Mouse (Mus musculus): Measurements from ENCODE around the gene Rabl2. TPM values are rescaled to one million over a fixed set of nuclear protein-coding genes. Genes with fewer than 3 reads are reported as not detected.

The Rabl2 gene
- 13.2 and 16.2 TPM in 2 replicates for total RNA-seq (2021)
- long read RNA-seq, transcript Rabl2-201 (9 exons, 1,640 nt): major isoform, 10 of 14 reads
- long read RNA-seq, partial matches to known transcripts: 1 of 14 reads
- long read RNA-seq, other reads (novel, unspliced or antisense): 2 of 14 reads

DNA sequence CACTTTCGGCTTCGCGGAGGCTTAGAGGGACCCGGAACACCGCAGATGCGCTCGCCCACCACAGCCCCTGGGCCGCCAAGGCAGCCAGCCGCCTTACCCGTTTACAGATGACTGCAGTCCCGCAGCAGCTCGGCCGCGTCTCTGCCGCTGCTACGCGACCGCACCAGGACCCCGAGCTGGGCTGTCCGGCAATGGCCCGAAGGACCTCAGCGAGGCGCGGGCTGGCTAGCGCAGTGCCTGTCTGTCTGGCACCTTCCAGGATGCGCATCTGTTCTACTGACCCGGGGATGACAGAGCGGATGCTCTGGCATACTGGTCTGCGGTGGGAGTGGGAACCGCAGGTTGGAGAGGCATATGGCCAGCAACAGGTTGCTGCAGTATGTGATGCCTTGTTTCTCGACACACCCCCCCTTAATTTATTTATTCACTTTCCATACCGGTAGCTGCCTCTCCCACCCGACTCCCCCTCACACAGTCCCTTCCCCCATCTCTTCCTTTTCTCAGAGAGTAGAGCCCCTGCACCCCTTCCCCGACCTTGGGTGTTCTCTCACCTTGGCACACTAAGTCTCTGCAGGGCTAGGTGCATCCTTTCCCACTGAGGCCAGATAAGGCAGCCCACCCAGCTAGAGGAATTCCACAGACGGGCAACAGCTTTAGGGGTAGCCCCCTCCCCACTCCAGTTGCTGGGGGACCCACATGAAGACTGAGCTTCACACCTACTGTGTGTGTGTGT is at the start of gene Rabl2:
Rabl2 (minus strand) TSS at position 201 of the 733 bp plus-strand sequence.
- peak; percentile 90 for DNase-seq

DNA sequence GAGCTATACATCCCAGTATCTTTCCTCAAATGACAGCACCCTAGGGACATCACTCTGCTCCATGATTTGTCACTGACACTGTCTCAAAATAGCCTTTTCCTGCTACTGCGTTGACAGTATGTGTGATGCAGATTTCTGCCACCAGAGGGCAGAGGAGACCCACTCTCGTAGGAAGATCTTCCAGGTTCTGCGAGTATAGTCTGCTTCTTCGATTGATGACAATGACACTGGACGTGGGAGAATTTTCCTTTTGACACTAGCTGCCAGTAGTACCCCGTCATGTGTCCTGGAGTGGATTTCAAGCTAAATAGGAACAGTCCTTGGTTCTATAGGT is 31.9 kb upstream of the Rabl2 start:
- DNase-seq: peak; percentile 61

DNA sequence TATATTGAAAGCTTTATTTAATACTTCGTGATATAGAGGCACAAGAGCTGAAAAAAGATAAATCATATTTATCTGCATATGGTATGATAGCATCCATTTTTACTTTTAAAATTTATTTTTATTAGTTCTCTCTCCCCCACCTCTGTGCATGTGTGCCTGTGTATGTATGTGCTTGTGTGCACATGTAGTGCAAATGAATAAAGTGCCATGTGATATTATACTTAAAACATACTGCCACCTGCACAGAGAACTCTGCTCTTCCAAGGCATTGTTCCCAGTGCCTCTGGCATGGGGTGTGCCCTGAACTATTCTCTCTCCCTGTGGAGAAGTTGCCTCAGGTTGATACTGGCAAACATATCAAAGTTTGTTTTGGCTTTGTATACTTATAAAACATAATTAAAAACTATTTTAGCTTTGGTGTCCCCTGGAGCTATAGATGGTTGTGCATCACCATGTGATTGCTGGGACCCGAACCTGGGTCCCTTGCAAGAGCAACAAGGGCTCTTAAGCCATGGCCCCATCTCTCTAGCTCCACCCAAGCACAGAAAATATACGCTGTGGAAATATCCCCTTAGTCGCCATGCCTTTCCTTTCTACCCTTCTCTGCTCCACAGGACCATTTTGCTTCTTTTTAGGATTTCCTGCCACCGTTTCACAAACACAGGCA is 31.4 kb upstream of the Rabl2 start:
- no peak for DNase-seq

DNA sequence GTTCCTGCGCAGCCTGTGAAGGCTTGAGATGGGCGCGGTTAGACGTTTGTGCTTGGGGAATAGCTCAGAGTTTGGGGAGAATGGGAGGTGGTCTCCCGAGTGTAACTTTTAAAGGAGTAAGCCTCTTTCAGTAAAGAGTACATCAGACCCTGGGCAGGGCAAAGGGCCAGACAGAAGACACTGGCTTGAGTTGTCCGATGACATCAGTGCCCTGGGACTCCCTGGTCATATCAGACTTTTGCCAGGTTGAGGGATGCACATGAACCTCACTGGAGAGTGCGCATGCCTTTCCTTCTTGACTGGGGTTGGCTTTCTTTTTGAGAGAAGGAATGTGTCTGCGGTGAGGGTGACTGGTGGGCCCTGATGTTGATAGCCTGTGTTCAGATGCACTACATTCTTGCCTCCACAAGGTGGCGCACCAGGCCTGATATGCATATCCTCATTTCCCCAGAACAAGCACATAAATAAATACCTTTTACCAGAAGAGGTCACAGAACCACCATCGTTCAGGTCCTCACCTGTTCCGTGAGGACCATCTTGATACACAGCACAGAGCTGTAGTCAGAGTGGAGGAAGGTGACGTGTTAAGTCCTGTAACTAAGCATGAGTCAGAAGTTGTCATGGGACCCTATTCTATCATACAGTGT is 30.7 kb upstream of the Rabl2 start:
- peak; percentile 15 for DNase-seq

DNA sequence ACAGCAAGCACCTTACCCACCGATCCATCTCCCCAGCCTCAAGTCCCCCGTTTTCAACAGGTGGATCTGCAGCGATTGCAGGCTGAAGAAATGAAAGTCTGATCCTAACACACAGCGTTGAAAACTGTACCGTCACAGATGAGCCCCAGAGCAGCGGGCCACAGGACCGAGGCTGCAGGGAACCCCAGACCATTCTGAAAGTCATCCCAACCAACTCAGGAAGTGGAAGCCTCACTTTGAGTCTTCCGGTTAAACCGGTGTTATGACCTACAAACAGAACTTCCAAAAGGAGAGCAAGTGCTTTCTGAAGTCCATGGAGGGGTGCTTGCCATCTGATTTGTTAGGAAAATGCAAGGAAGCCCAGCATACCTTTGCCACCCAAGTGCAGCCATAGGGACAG is 16.2 kb upstream of the Rabl2 start:
- DNase-seq: no peak

DNA sequence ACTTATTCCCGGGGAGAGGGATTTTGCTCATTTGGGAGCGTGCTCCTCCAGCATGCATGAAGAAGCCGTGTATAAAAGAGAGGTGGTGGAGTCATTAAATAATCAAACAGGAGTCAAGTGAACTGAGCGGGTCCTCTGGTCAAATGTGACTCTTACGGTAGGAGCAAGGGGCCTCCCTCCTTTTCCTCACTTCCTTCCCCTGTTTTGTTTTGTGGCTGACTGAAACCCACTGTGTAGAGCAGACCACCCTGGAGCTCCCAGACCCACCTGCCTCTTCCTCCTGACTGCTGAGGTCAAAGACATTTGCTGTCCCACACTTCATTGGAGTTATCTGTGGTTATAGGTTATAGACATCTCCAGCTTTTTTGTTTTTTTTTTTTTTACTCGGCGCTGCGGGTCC is 15.8 kb upstream of the Rabl2 start:
- no peak for DNase-seq

DNA sequence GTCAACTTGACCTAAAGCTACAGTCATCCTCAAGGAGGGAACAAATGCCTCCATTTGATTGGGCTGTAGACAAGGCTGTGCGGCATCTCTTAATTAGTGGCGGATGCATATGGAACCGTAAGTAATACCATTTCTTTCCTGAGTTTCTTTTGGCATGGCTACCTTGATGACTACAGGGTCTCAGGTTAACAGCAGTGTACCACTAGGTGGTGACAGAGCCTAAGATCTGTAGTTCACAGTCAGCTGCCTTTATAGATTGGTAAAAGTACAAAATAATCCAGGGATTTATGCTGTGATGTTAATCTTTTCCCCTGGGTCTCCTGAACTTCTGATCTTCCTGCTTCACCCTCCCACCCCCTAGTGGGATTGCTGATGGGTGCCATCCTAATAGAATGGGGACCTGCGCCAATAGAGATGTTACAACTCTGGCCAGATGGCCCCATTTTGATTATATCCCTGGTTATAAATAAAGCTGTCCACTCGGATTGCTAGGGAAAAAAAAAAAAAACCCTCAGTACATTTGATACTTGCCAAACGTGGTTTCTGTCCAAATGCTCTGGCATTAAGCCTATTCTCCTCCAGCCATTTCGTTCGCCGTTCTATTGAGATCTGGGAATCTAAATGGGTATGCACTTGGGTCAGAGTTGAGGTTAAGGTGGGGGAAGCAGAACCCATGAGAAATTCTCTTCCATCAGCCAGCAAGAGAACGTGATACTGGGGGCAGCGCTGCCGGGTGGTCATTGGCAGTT is 14.3 kb upstream of the Rabl2 start:
- DNase-seq: no peak

DNA sequence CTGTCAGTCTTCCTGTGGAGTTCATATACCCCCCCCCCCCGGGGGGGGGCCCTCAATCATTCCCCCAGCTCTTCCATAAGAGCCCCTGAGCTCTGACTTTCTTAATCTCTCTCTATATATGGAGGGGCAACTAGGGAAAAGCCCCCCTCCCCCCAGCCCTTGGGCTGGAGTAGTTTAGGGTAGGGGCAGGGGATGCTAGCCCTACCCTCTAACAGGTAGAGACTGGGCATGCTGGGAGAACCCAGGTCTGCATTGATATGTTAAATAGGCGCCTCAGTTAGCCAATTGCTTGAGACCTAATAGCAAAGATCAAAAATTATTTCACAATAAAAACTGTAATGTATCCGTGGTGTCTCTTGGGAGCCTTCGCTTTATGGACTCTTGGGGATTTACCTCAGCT is 825 bp upstream of the Rabl2 start:
- no peak for DNase-seq

DNA sequence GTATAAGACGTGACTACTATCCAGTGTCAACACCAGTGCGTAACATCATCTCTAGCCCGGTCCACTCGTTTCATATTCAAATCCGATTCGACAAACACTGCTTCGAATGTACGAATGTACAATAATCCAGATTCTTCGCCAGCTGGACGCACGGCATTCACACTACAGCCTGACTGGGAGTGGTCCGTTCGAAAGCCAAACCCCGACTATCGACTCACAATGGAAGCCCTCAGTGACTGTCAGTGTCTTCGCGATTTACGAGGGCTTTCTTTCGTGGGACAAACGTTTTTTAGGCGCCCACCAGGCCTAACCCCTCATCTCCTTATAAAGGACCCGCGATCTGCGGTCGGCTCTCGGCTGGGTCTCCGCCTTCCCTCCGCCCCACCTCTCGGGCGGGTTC is 406 bp downstream of the Rabl2 start:
- no peak for DNase-seq

DNA sequence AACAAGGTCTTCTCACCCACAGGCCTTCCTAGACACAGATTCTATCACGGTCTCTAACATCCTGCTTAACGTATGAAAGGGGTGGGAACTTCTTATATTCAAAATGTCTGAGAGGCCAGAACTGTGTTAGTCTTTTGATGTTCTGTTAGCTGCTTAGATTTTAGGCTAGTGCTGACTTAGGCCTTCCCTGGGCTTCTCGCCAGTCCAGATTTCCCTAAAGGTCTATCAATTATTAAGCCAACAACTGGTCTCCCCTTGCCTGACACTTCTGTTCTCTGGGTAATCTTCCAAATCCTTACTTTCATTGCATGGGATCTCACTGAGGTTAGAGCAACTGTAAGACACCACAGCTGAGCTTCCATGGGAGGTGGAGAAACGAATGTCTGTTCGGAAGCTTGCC is 2.6 kb downstream of the Rabl2 start:
- no peak for DNase-seq

DNA sequence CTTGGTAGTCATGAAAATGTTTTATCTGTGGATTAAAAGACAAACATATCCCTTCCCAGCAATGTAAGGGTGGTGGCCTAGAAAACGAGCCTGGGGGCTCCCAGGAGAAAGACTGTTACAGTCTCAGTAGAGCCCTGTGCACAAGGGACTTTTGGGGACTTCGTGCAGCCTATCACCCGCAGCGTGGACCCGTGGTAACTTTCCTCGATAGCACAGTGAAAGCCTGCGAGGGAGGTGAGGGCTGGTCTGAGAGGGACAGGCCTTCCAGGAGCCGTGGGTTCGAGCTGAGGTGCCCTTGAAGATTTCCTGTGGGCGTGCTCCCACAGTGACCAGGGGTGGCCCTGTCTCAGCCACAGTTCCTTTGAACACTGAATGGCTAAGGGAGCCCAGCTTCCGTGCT is 6.1 kb downstream of the Rabl2 start:
- DNase-seq: no peak

DNA sequence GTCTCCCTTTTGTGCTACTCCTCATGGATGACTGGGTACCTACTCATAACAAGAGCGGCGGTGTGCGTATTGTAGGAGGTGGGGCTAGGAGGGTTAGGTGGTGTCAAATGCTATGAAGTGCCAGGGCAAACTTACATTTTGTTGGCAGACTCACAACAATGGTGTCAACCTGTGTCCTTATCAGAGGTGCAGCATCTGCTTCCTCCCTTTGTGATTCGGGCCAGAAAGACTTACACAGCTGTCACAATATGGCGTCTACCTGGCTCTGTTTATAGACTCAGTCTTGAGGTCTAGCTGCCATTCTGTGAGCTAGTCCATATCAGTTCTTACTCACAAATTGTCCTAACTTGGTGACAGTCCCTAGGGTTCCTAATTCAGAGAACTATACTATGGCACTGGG is 6.6 kb downstream of the Rabl2 start:
- no peak for DNase-seq

DNA sequence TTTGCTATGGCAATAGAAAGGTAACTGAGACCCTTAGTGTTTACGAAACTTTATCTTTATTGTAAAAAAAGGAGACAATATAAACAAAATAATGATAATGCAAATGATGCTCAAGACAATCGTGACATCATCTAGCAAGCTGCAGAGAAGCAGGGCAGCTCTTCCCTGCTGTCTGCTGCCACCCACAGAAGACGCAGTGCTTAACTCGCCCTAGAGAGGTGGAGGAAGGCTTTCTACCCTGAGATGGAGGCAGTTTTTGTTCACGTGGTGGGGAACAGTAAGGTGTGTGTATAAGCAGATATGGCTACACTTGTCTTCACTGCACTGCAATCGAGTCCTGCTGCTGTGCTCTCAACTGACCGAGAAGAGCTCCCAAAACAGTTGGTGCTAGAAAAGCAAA is 9.2 kb downstream of the Rabl2 start:
- DNase-seq: no peak

DNA sequence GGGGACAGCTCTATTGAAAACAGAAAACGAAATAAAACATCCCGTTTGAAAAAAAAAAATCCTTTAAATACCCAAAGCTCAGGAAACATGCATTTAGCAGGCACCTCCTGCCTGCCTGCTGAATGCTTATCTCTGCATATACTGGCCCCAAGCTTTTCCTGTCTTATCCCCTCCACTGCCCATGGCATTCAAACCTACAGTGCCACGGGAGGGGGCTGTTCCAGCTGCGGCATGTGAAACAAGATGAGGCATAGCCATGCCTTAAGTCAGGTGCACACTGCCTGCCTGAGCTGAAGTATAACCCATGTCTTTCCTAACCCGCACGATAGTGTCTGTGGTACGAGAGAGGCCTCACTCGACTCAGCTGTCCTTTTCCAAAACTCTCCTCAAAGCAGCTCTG is 19.6 kb downstream of the Rabl2 start:
- DNase-seq: no peak

DNA sequence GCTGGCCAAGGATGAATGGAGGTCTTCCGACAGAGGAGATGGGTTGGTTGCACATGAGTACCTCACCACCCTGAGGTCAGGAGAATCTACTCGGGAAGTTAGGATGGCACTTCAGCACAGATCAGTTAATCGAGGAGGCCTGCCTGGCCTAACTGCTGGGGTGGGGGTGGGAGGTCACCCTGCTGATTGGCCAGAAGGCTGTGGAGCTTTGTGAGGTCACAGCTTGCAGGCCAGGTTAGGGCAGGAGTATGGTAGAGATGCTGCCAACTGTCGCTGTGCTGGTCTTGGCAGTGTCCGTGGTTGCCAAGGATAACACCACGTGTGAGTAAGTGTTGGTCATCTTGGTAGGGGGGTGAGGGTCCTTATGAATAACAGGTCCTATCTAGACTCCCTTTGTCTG is 23.6 kb downstream of the Rabl2 start, which contains the start of gene Acr:
Acr (plus strand) TSS at position 213 of the 400 bp plus-strand sequence.
- DNase-seq: no peak

DNA sequence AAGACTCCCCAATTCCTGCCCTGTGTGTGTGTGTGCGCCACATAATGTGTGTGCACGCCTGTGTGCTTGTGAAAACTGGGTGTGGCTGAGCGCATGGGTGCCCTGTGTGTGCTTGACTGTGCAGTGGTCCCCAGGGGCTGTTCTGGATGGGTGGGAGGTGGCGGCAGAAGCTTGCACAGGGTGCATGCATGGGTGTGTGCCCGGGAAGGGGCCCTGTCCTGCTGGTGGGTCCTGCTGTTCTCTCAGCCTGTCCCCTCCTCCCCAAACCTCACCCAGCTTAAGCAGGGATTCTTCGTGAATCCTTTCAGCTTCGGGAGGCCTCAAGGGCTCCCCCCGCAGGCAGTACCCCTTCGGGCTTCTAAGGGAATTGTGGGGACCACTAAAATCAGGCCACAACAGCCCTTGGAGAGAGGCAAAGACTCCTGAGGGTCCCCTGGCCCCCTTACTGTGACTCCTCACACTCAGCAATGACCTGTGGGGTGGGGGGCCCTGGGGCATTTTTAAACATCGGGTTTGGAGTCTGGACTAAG is 32.5 kb downstream of the Rabl2 start:
- DNase-seq: no peak

DNA sequence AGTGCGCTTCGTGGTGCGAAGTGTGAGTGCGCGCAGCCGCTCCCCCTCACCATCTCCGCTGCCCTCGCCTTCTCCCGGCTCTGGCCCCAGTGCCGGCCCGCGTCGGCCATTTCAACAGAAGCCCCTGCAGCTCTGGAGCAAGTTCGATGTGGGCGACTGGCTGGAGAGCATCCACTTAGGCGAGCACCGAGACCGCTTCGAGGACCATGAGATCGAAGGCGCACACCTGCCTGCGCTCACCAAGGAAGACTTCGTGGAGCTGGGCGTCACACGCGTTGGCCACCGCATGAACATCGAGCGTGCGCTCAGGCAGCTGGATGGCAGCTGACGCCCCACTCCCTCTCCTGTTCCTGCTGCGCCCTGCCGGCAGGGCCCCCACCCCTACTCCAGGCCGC is 33.7 kb downstream of the Rabl2 start:
- no peak for DNase-seq

DNA sequence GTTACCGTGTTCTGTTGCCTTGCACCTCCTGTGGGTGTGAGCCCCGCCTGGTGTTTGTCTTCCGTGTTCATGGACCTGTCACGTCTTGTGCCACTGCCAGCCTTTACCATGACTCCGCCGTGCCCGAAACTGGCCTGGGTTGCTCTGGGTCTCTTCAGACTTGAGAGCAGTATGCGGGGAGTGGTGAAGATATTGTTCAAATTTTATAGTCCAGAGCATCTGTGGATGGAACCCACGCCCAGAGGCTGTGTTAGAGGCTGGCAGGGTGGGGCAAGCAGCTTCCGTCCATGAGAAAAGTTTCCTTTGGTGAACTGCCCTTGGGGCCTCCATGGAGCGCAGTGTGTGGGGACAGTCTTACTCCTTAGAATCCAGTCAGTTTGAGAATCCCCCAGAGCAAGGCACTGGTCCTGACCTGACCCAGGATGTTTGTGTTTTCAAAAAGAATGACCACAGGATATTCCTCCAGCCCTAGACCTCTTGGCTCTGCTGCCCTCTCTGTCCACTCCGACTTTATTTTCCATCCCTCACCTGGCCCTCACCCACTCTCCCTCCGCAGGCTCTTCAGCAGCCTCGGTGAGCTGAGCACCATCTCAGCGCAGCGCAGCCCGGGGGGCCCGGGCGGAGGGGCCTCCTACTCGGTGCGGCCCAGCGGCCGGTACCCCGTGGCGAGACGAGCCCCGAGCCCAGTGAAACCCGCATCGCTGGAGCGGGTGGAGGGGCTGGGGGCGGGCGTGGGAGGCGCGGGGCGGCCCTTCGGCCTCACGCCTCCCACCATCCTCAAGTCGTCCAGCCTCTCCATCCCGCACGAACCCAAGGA is 34.3 kb downstream of the Rabl2 start:
- DNase-seq: no peak

DNA sequence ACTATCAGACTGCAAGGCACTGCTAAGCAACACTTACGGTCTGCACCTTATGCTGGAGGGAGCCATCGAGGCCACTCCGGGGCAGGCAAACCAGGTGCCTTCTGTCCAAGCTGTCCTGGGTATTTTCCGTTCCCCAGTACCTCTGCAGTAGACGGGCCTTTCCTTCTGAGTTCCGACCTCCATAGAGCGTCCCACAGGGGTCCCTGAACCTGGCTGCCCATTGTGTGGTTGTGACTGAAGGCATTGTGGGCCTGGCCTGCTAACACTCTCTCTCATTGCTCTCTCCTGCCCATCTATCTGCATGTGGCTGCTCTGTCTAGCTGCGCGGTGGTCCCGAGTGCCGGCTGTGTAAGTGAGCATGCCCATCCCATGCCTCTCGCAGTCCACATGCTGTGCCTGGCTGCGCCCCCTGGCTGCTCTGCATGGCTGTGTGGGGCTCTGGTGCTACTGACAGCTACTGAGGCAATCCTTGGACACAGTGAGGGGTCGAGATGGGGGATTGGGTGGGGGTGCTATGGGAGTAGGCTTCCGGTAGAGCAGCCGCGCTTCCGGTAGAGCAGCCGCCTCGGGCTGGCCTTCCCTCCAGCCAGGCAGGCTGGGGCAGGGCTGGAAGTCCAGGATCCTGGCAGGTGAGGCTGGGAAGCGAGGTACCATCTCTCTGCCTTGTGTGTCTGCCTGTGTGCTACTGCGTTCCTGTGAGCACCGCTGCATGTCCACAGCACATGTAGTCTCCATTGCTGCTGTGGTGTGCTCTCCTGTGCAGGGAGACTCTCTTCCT is 35.1 kb downstream of the Rabl2 start:
- DNase-seq: no peak

DNA sequence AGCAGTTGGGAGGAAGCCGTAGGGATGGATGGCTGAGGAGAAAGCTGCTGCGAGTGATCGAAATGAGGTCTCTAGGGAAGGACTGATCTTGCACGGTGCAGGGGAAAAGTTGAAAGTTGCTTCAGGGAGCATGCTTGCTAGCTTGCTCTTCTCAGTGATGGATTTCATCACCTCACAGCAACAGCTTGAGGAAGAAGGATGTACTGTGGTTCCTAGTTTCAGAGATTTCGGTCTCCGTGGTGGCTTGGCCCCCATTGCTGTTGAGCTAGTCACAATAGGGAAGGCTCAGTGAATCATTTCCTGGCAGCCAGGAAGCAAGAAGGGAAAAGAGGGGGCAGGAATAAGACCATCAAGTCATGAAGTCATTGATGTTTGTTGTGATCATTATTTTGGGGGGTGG is 36.1 kb downstream of the Rabl2 start:
- no peak for DNase-seq

DNA sequence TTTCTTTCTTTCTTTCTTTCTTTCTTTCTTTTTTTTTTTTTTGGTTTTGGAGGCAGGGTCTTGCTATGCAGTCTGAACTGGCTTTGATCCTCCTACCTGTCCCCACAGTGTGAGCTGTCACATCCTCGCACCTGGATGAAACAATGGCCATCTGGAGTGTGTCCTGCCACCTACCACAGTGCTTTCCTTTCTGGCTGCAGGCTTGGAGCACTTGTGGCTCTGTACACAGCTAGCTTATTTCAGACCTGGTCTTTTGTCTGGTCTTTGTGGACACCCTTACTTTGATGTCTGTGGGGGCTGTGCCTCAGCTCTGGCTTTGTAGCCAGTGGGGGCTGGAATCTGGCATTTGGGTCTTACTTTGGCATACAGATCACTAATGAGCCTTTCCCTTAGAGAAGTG is 40.0 kb downstream of the Rabl2 start:
- no peak for DNase-seq
